Mouse (Mus musculus): ENCODE data around the gene Zfp1. TPM values are rescaled to one million over a fixed set of nuclear protein-coding genes. Genes with fewer than 3 reads are reported as not detected.

Zfp1 gene
- total and polyA plus RNA-seq, 2 experiments, result 4.3 to 5.0 TPM

DNA sequence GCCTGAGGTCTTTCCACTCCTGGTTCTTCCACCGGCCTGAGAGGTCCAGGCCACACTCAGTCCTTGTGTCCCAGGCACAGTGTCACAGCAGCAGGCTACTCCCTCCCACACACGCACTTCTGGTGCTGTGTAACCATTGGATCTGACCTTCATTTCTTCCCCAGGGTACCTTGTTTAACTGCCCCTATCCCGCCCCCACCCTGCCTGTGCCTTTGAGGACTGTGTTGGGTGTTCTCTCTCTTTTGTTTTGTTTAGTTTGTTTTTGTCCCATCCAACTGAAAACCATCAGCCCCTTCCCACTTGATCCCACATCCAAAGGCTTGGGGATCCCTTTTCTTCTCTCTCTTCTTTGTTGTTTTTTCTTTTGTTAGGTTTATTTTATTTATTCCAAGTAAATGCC, 21.1 kb upstream of the Zfp1 start:
- TF ChIP-seq POLR2A (IDR thresholded peaks at IDR 0.05; ENCODE audit: extremely low read depth, insufficient read depth, low read length), result no peak
- TF ChIP-seq CTCF (IDR thresholded peaks at IDR 0.05; ENCODE audit: low read depth, low read length), result no peak
- no peak overlapping the region for H3K4me3 ChIP-seq (ENCODE audit: insufficient read depth, low read depth, low read length)
- no peak overlapping the region for H3K27ac ChIP-seq (replicated peaks; ENCODE audit: insufficient read depth, low read depth, low read length)
- no peak overlapping the region for H3K9ac ChIP-seq (ENCODE audit: low read depth, low read length)
- H3K79me2 ChIP-seq (ENCODE audit: control insufficient read depth, insufficient read depth, low read length), result no peaks in the 10 kb centered on the region
- no peak for DNase-seq (ENCODE audit: extremely low read depth, low read depth, low spot score)
- WGBS, result 90% methylated on average over 3 of the region's 3 CpGs
- H3K4me1 ChIP-seq (ENCODE audit: control insufficient read depth, insufficient read depth, low read length), result peaks cover 17% of the 10 kb centered on the region
- H3K36me3 ChIP-seq (ENCODE audit: control insufficient read depth, insufficient read depth, low read length), result no peaks in the 10 kb centered on the region
- no peaks in the 10 kb centered on the region for H3K27me3 ChIP-seq (ENCODE audit: control insufficient read depth, insufficient read depth, low read length)

DNA sequence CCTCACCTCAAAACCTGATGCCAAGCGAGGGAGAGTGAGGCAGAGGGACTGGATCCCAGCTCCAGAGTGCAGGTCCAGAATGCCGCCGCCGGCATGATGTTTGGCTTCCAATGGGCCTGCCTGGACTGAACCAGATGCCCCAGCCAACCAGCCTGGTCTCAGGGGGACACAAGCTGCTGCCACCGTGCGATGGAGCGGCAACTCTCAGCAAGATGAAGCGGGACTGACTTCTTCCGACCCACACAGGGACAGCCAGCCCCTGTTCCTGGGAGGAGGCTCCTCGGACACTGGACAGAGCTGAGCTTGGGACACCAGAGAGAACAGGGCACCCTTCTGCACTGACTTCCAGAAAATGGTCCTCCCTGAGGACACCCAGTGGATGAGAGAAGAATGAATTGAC, 20.6 kb upstream of the Zfp1 start:
- H3K9ac ChIP-seq (ENCODE audit: low read depth, low read length), result no peak overlapping the region
- no peak for DNase-seq (ENCODE audit: extremely low read depth, low read depth, low spot score)
- TF ChIP-seq CTCF (IDR thresholded peaks at IDR 0.05; ENCODE audit: low read depth, low read length) (no peak), POLR2A (IDR thresholded peaks at IDR 0.05; ENCODE audit: extremely low read depth, insufficient read depth, low read length) (no peak)
- H3K79me2 ChIP-seq (ENCODE audit: control insufficient read depth, insufficient read depth, low read length), result no peaks in the 10 kb centered on the region
- H3K36me3 ChIP-seq (ENCODE audit: control insufficient read depth, insufficient read depth, low read length), result no peaks in the 10 kb centered on the region
- 0 out of 2 replicates have a peak overlapping the region, but pooled peaks have one; percentile 32 for H3K27ac ChIP-seq (replicated peaks; ENCODE audit: insufficient read depth, low read depth, low read length)
- H3K4me1 ChIP-seq (ENCODE audit: control insufficient read depth, insufficient read depth, low read length), result peaks cover 17% of the 10 kb centered on the region
- H3K4me3 ChIP-seq (ENCODE audit: insufficient read depth, low read depth, low read length), result no peak overlapping the region
- WGBS, result 93% methylated on average over 10 of the region's 10 CpGs
- H3K27me3 ChIP-seq (ENCODE audit: control insufficient read depth, insufficient read depth, low read length), result no peaks in the 10 kb centered on the region

DNA sequence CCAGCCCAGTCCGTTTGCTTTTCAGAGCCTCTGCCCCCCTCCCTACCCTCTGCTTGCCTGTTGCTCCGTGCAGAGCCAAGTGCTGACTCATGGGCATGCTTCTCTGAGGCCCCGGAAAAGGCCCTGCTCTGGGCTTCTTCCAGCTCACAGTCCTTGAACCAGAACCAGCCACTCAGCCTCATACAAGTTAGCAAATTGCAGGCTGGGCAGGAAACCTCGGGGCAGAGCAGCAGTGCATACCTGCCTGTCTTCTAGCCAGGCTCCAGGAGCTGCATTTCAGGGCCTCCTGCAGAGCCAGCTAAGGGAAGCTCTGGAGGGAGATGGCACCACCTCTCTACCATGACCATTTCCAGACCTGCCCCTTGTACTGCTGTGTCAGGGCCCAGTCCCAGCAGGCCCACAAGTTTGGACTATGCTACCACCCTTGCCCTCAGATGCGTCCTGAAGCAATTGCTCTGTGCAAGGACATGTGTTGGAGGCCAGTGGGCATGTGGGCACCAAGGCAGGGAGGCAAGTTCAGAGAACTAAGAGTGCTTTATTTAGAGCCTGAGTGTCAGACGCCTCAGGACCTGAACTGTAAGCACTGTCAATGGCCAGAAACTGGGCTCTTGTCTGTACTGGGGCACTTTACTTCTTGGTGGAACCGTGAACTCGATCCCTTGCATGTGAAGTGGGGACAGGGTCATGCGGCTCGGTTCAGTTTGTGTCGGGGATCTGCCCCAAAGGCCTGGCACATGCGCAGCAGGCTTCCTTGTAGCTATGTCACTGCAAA, 18.9 kb upstream of the Zfp1 start:
- 22% methylated on average over 12 of the region's 12 CpGs for WGBS

DNA sequence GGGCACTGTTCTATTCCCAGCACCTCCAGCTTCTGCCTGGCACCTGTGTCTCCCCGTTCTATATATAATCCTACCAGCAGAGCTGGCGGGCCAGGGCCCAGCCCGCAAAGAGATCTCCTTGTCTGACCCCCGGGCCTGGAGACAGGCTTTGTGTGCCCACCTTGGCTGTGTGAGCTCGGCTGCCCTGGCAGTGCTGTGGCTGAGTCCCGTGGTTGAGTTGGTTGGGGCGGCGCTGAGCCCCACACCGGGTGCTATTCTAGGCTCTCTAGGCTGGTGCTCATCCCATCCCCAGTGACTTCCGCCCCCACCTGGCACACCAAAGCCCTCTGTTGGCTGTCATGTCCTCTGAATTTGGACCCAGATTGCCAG, 18.4 kb upstream of the Zfp1 start:
- 91% methylated on average over 10 of the region's 10 CpGs for whole genome bisulfite sequencing
- H3K4me1 ChIP-seq (ENCODE audit: control insufficient read depth, insufficient read depth, low read length), result peaks cover 22% of the 10 kb centered on the region
- TF ChIP-seq POLR2A (IDR thresholded peaks at IDR 0.05; ENCODE audit: extremely low read depth, insufficient read depth, low read length) (no peak), CTCF (IDR thresholded peaks at IDR 0.05; ENCODE audit: low read depth, low read length) (no peak)
- peak overlapping the region; percentile 11 for H3K9ac ChIP-seq (ENCODE audit: low read depth, low read length)
- no peaks in the 10 kb centered on the region for H3K27me3 ChIP-seq (ENCODE audit: control insufficient read depth, insufficient read depth, low read length)
- H3K27ac ChIP-seq (replicated peaks; ENCODE audit: insufficient read depth, low read depth, low read length), result peak overlapping the region; percentile 81
- no peak overlapping the region for H3K4me3 ChIP-seq (ENCODE audit: insufficient read depth, low read depth, low read length)
- peaks cover 3% of the 10 kb centered on the region; the same call in 1 of the 2 replicates for H3K79me2 ChIP-seq (ENCODE audit: control insufficient read depth, insufficient read depth, low read length)
- no peaks in the 10 kb centered on the region for H3K36me3 ChIP-seq (ENCODE audit: control insufficient read depth, insufficient read depth, low read length)
- DNase-seq (ENCODE audit: extremely low read depth, low read depth, low spot score), result no peak

More for the DNA sequence above, 18.9 kb upstream of the Zfp1 start:
- no peak overlapping the region for H3K4me3 ChIP-seq (ENCODE audit: insufficient read depth, low read depth, low read length)
- peak; percentile 91 for DNase-seq (ENCODE audit: extremely low read depth, low read depth, low spot score)
- H3K36me3 ChIP-seq (ENCODE audit: control insufficient read depth, insufficient read depth, low read length), result no peaks in the 10 kb centered on the region
- H3K4me1 ChIP-seq (ENCODE audit: control insufficient read depth, insufficient read depth, low read length), result peaks cover 17% of the 10 kb centered on the region
- peak overlapping the region; percentile 81 for H3K27ac ChIP-seq (replicated peaks; ENCODE audit: insufficient read depth, low read depth, low read length)
- H3K27me3 ChIP-seq (ENCODE audit: control insufficient read depth, insufficient read depth, low read length), result no peaks in the 10 kb centered on the region
- TF ChIP-seq POLR2A (IDR thresholded peaks at IDR 0.05; ENCODE audit: extremely low read depth, insufficient read depth, low read length), result no peak
- no peak for TF ChIP-seq CTCF (IDR thresholded peaks at IDR 0.05; ENCODE audit: low read depth, low read length)
- H3K9ac ChIP-seq (ENCODE audit: low read depth, low read length), result peak overlapping the region; percentile 11; the same call in 1 of the 2 replicates
- no peaks in the 10 kb centered on the region; the same call in 1 of the 2 replicates for H3K79me2 ChIP-seq (ENCODE audit: control insufficient read depth, insufficient read depth, low read length)

DNA sequence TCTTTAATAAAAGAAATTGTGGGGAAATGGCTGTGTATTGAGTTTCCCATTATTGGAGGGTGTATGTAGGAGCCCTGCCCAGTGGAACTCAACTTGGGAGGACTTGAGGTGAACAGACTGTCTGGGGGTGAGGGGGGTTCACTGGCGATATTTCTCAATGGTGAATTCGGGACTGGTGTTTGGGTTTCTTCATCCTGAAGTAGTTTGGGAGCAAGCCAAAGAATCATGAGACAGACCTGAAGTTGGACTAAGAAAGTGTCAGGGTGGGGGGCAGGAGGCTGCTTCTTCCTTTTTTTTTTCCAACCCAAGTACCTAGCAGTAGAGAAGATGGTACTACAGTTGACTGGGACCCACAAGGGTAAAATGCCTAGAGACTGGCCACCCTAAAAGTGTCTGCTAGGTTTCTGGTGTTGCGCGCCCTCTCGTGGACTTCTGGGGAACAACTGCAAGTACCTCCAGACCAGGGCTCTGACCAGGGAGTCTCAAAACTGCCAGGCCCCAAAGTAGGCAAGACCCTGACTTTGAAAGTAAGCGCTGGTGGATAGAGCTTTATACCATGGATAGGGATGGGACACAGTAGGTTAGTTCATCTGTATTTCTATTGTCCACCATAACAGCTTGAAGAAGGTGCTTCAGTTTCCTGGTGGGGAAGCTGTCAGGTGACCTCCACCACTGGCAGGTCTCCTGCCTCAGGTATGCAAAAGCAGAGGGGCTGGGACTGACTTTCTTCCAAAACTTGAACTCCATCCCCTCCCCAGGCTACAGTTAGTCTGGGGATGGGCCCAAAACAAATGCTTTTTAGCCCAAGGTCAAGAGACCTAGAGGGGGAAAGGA, 17.3 kb upstream of the Zfp1 start:
- H3K4me1 ChIP-seq (ENCODE audit: control insufficient read depth, insufficient read depth, low read length), result peaks cover 24% of the 10 kb centered on the region
- peaks cover 5% of the 10 kb centered on the region; the same call in 1 of the 2 replicates for H3K79me2 ChIP-seq (ENCODE audit: control insufficient read depth, insufficient read depth, low read length)
- no peak overlapping the region for H3K9ac ChIP-seq (ENCODE audit: low read depth, low read length)
- TF ChIP-seq POLR2A (IDR thresholded peaks at IDR 0.05; ENCODE audit: extremely low read depth, insufficient read depth, low read length) (no peak), CTCF (IDR thresholded peaks at IDR 0.05; ENCODE audit: low read depth, low read length) (peak; percentile 84)
- peak; percentile 57 for DNase-seq (ENCODE audit: extremely low read depth, low read depth, low spot score)
- no peak overlapping the region; the same call in 1 of the 2 replicates for H3K27ac ChIP-seq (replicated peaks; ENCODE audit: insufficient read depth, low read depth, low read length)
- 15% methylated on average over 6 of the region's 6 CpGs for WGBS
- no peaks in the 10 kb centered on the region for H3K27me3 ChIP-seq (ENCODE audit: control insufficient read depth, insufficient read depth, low read length)
- H3K4me3 ChIP-seq (ENCODE audit: insufficient read depth, low read depth, low read length), result no peak overlapping the region
- H3K36me3 ChIP-seq (ENCODE audit: control insufficient read depth, insufficient read depth, low read length), result no peaks in the 10 kb centered on the region

Data from liver, adult 2 months (tissue).